30 mouse cellular contexts compared by ENCODE assay signal in genomic region chr10:59808677-59809076, GRCm38 (mm10).
DNase-seq lines count a peak whose midpoint lies in the region; ATAC-seq and TF ChIP-seq lines count a peak whose summit lies in the region.
"Had no signal": no experiment of that assay in that cellular context is flagged by ENCODE, and none has a peak within 500 bp of the region (broad histone marks: within the 10 kb centered on the region; RNA-seq: fewer than 3 reads in every experiment).

No protein-coding gene starts in this region.

- no peak for DNase-seq in forebrain, postnatal 0 days
- DNase-seq in forebrain, embryonic 11.5 days (ENCODE audit: low spot score) = no peak
- no peak for DNase-seq in layer of hippocampus, adult 2 months (ENCODE audit: low spot score in 2 of 2)
- DNase-seq in layer of hippocampus, postnatal 36 days = no peak
- DNase-seq in midbrain, postnatal 0 days (ENCODE audit: low spot score) = no peak
- no peak for DNase-seq in neural tube, embryonic 10.5 days (ENCODE audit: extremely low spot score, low spot score)
- DNase-seq: adrenal gland, adult 8-10 months; adrenal gland, postnatal 14 days; adrenal gland, postnatal 36 days; B cell, adult 2 months; cerebellum, adult 11 months; cerebellum, adult 18-20 months; cerebellum, adult 8-10 months; cerebellum, adult 9-11 months; cerebellum, postnatal 14 days; cerebellum, postnatal 36 days; embryo, embryonic 11 days had no signal

- no peak for TF ChIP-seq CTCF in forebrain, postnatal 0 days (IDR thresholded peaks at IDR 0.05; ENCODE audit: low read depth)
- TF ChIP-seq CTCF in layer of hippocampus, adult 2 months (conservative IDR thresholded peaks at IDR 0.05) = no peak
- no peak for TF ChIP-seq CTCF in midbrain, postnatal 0 days (IDR thresholded peaks at IDR 0.05)

- ATAC-seq in forebrain, postnatal 0 days = peak; percentile 27; the same call in 1 of the 2 replicates
- ATAC-seq in forebrain, embryonic 11.5 days (replicated peaks; ENCODE audit: low FRiP score) = no peak
- ATAC-seq in midbrain, embryonic 15.5 days (replicated peaks) = peak; percentile 51
- no peak for ATAC-seq in midbrain, postnatal 0 days (ENCODE audit: low FRiP score)
- peak; percentile 48; the same call in 1 of the 2 replicates for ATAC-seq in neural tube, embryonic 14.5 days (ENCODE audit: low read depth)
- ATAC-seq: activated CD4-positive, CD25-positive, alpha-beta regulatory T cell, adult 4 months; CD4-positive, CD25-positive, alpha-beta regulatory T cell, adult 4 months; forebrain, embryonic 13.5 days; forebrain, embryonic 15.5 days; Patski had no signal

- 82% methylated on average over 4 of the region's 4 CpGs for WGBS in forebrain, postnatal 0 days
- 89% methylated on average over 4 of the region's 4 CpGs for WGBS in forebrain, embryonic 11.5 days
- WGBS in midbrain, embryonic 15.5 days = 82% methylated on average over 4 of the region's 4 CpGs
- 77% methylated on average over 4 of the region's 4 CpGs for WGBS in midbrain, postnatal 0 days
- WGBS in neural tube, embryonic 14.5 days = 70% methylated on average over 4 of the region's 4 CpGs

- H3K4me3 ChIP-seq in forebrain, postnatal 0 days (ENCODE audit: low read depth, low read length) = no peak overlapping the region
- no peak overlapping the region for H3K4me3 ChIP-seq in forebrain, embryonic 11.5 days (ENCODE audit: low read depth, low read length)
- no peak overlapping the region for H3K4me3 ChIP-seq in layer of hippocampus, adult 2 months
- H3K4me3 ChIP-seq in midbrain, embryonic 15.5 days = no peak overlapping the region
- no peak overlapping the region for H3K4me3 ChIP-seq in midbrain, postnatal 0 days (ENCODE audit: low read depth, low read length)
- no peak overlapping the region for H3K4me3 ChIP-seq in neural tube, embryonic 14.5 days (ENCODE audit: low read depth, low read length)
- H3K4me3 ChIP-seq: embryonic facial prominence, embryonic 13.5 days; embryonic facial prominence, embryonic 15.5 days; erythroblast, embryonic 14.5 days; forebrain, embryonic 10.5 days; forebrain, embryonic 13.5 days; forebrain, embryonic 15.5 days had no signal

- H3K27me3 ChIP-seq in forebrain, postnatal 0 days (ENCODE audit: insufficient read depth, low read length) = no peaks in the 10 kb centered on the region
- no peaks in the 10 kb centered on the region for H3K27me3 ChIP-seq in forebrain, embryonic 11.5 days (ENCODE audit: control insufficient read depth, insufficient read depth, low read length)
- no peaks in the 10 kb centered on the region for H3K27me3 ChIP-seq in midbrain, embryonic 15.5 days (replicated peaks)
- no peaks in the 10 kb centered on the region for H3K27me3 ChIP-seq in midbrain, postnatal 0 days (ENCODE audit: insufficient read depth, low read length)
- no peaks in the 10 kb centered on the region for H3K27me3 ChIP-seq in neural tube, embryonic 14.5 days (ENCODE audit: control insufficient read depth, insufficient read depth, low read length)
- H3K27me3 ChIP-seq: CH12.LX; embryonic facial prominence, embryonic 13.5 days; embryonic facial prominence, embryonic 15.5 days; forebrain, embryonic 13.5 days; forebrain, embryonic 15.5 days; Patski had no signal

- no peak overlapping the region for H3K27ac ChIP-seq in forebrain, postnatal 0 days (ENCODE audit: low read depth, low read length)
- H3K27ac ChIP-seq in forebrain, embryonic 11.5 days (ENCODE audit: low read depth, low read length) = no peak overlapping the region
- H3K27ac ChIP-seq in layer of hippocampus, adult 2 months = peak overlapping the region; percentile 52; the same call in 1 of the 2 replicates
- H3K27ac ChIP-seq in midbrain, embryonic 15.5 days = peak overlapping the region; percentile 54
- no peak overlapping the region for H3K27ac ChIP-seq in midbrain, postnatal 0 days (ENCODE audit: low read depth, low read length)
- H3K27ac ChIP-seq in neural tube, embryonic 14.5 days (ENCODE audit: low read depth, low read length) = no peak overlapping the region; the same call in 1 of the 2 replicates
- H3K27ac ChIP-seq: embryonic facial prominence, embryonic 13.5 days; embryonic facial prominence, embryonic 15.5 days; forebrain, embryonic 10.5 days; forebrain, embryonic 13.5 days; forebrain, embryonic 15.5 days had no signal

- H3K36me3 ChIP-seq in forebrain, postnatal 0 days (ENCODE audit: insufficient read depth) = no peaks in the 10 kb centered on the region; the same call in 1 of the 2 replicates
- H3K36me3 ChIP-seq in forebrain, embryonic 11.5 days (ENCODE audit: control insufficient read depth, insufficient read depth, low read length) = no peaks in the 10 kb centered on the region
- H3K36me3 ChIP-seq in midbrain, embryonic 15.5 days (replicated peaks) = no peaks in the 10 kb centered on the region
- H3K36me3 ChIP-seq in midbrain, postnatal 0 days (ENCODE audit: insufficient read depth, low read length) = peaks cover 5% of the 10 kb centered on the region; the same call in 1 of the 2 replicates
- H3K36me3 ChIP-seq in neural tube, embryonic 14.5 days (ENCODE audit: control insufficient read depth, insufficient read depth, low read length) = no peaks in the 10 kb centered on the region
- H3K36me3 ChIP-seq: forebrain, embryonic 15.5 days had no signal

- no peaks in the 10 kb centered on the region for H3K9me3 ChIP-seq in forebrain, postnatal 0 days (ENCODE audit: low read length)
- no peaks in the 10 kb centered on the region for H3K9me3 ChIP-seq in forebrain, embryonic 11.5 days (ENCODE audit: control insufficient read depth, low read length)
- no peaks in the 10 kb centered on the region for H3K9me3 ChIP-seq in midbrain, embryonic 15.5 days
- H3K9me3 ChIP-seq in midbrain, postnatal 0 days (ENCODE audit: low read length) = no peaks in the 10 kb centered on the region
- H3K9me3 ChIP-seq in neural tube, embryonic 14.5 days (ENCODE audit: control insufficient read depth, low read length) = no peaks in the 10 kb centered on the region
- H3K9me3 ChIP-seq: embryonic facial prominence, embryonic 13.5 days; embryonic facial prominence, embryonic 15.5 days; forebrain, embryonic 10.5 days; forebrain, embryonic 13.5 days; forebrain, embryonic 15.5 days; G1E had no signal

- no peaks in the 10 kb centered on the region for H3K4me1 ChIP-seq in forebrain, postnatal 0 days (ENCODE audit: insufficient read depth)
- H3K4me1 ChIP-seq in forebrain, embryonic 11.5 days (replicated peaks; ENCODE audit: control insufficient read depth, insufficient read depth, low read length) = no peaks in the 10 kb centered on the region
- H3K4me1 ChIP-seq in midbrain, embryonic 15.5 days = peaks cover 12% of the 10 kb centered on the region; the same call in 1 of the 2 replicates
- H3K4me1 ChIP-seq in midbrain, postnatal 0 days (ENCODE audit: insufficient read depth, low read length) = no peaks in the 10 kb centered on the region; the same call in 1 of the 2 replicates
- H3K4me1 ChIP-seq in neural tube, embryonic 14.5 days (ENCODE audit: control insufficient read depth, insufficient read depth, low read length) = peaks cover 5% of the 10 kb centered on the region; the same call in 1 of the 2 replicates

- no peak overlapping the region for H3K9ac ChIP-seq in forebrain, postnatal 0 days
- H3K9ac ChIP-seq in forebrain, embryonic 11.5 days (ENCODE audit: low read length) = no peak overlapping the region
- H3K9ac ChIP-seq in midbrain, embryonic 15.5 days = no peak overlapping the region
- H3K9ac ChIP-seq in midbrain, postnatal 0 days (replicated peaks; ENCODE audit: low read length, poor library complexity, severe bottlenecking) = no peak overlapping the region
- no peak overlapping the region for H3K9ac ChIP-seq in neural tube, embryonic 14.5 days (replicated peaks; ENCODE audit: low read depth, low read length)
- H3K9ac ChIP-seq: embryonic facial prominence, embryonic 13.5 days; embryonic facial prominence, embryonic 15.5 days; forebrain, embryonic 13.5 days; forebrain, embryonic 15.5 days had no signal

- no peak overlapping the region for H3K4me2 ChIP-seq in forebrain, postnatal 0 days (ENCODE audit: low read depth)
- no peak overlapping the region for H3K4me2 ChIP-seq in forebrain, embryonic 11.5 days (ENCODE audit: low read depth, low read length, severe bottlenecking)
- no peak overlapping the region for H3K4me2 ChIP-seq in midbrain, embryonic 15.5 days
- H3K4me2 ChIP-seq in midbrain, postnatal 0 days (ENCODE audit: low read depth, low read length, poor library complexity, severe bottlenecking) = no peak overlapping the region
- no peak overlapping the region for H3K4me2 ChIP-seq in neural tube, embryonic 14.5 days (ENCODE audit: low read depth, low read length)
- H3K4me2 ChIP-seq: embryonic facial prominence, embryonic 13.5 days; embryonic facial prominence, embryonic 15.5 days; forebrain, embryonic 13.5 days; forebrain, embryonic 15.5 days had no signal

Comparison
In these comparisons a context has a peak if more than half of its experiments do, and no peak if none do; other contexts are left out.
1. ATAC-seq: peak in forebrain, postnatal 0 days (single experiment), midbrain, embryonic 15.5 days (single experiment) and neural tube, embryonic 14.5 days (single experiment); none in forebrain, embryonic 11.5 days (single experiment) and midbrain, postnatal 0 days (single experiment).
2. H3K27ac ChIP-seq: peak in layer of hippocampus, adult 2 months (single experiment) and midbrain, embryonic 15.5 days (single experiment); none in forebrain, postnatal 0 days (single experiment), forebrain, embryonic 11.5 days (single experiment), midbrain, postnatal 0 days (single experiment) and neural tube, embryonic 14.5 days (single experiment).